Mouse (Mus musculus): ENCODE data around the gene Slc25a27.
A peak's percentile ranks its signal among the peaks of the same experiment; 100 is the strongest.

Slc25a27 gene

DNA sequence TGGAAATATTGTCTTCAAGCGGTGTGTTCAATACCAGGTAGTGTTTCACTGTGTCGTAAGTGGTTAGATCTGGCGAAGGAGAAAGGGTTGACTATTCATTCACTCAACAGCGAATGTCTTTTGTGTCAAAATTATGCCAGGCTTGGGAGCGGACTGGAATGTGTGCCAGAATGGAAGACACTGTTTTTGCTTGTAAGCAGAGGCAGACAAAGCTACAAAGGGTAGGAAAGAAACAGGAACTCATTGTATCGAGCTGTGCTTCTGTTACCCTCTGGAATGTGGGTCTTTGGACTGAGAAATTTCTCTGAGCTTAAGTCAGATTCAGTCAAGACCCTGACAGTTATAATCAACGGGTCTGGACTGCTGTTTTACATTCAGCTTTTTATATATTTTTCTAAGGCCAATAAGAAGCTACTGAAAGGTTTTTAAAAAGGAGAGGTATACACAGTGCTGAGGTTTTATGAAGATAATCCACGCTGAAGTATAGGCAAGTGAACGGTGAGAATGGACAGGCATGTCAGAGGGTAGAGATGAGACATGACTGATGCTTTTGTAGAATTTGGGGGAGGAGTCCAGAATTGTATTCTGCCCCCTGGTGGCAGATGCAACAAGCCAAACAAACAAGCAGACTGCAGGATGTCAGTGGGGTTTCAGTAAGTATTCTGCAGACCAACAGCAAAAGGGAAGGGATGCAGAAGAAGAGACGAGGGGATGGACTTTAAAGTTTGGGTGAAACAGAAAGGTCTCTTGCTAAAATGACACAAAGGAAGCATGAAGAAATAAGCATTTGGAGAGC, 17.2 kb downstream of the Slc25a27 start:
- DNase-seq (ENCODE audit: low spot score in 2 of 2) = peak in 1 of 2 experiments; percentile 35

DNA sequence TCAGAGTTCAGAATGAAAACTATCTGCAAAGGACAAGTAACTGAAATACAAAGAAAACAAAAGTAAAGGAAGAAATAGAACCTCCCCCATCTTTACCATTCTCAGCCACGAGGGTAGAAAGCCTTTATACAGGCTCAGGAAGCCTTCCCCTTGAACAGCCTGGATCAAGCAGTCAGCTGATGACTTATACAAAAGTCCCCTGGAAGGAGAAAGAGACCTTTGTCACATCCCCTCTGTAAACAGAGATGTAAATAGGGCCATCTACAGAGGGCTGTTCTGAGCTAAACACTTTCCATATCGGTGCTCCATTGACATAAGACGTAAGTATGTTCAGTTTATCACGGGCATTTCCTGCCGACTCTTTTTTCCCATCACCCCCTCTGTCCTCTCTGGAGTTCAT, 20.1 kb downstream of the Slc25a27 start:
- no peak for DNase-seq (ENCODE audit: low spot score in 2 of 2)

DNA sequence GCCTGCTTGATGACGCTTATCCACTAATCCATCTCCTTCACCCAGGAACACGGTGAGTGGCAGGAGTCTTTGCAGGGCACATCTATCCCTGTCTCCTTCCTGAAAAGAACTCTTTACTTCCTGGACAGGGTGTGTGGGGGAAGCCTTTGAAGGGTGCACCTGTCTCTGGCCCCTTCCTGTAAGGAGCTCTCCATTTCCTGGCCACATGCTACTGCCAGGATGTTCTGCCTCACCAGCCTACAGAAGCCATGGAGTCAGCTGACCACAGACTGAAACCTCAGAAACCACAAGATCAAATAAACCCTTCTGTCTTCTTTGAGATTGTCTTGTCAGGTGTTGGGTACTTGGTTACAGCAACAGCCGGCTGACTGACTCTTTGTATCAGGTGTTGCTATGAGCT, 21.9 kb downstream of the Slc25a27 start:
- DNase-seq (ENCODE audit: low spot score in 2 of 2) = peak; percentile 14 to 23

DNA sequence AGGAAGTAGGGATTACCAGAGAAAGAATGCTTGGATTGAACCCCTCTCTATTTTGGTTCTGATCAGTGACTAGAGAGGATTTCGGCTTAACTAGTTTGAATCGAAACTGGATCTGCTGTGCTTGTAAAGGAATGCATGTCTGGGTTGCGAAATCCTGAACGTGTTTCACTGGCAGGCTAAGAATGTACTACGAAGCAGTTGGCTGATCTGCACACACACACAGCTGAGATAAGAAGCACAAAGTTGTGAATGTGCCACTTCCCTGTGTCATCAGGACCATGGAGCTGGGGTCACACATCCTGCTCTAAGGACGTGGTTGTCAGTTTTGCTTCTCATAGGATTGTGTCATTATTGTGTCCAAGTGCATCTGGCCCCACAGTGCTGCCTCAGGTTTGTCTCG, 22.6 kb downstream of the Slc25a27 start:
- DNase-seq (ENCODE audit: low spot score in 2 of 2) = no peak

DNA sequence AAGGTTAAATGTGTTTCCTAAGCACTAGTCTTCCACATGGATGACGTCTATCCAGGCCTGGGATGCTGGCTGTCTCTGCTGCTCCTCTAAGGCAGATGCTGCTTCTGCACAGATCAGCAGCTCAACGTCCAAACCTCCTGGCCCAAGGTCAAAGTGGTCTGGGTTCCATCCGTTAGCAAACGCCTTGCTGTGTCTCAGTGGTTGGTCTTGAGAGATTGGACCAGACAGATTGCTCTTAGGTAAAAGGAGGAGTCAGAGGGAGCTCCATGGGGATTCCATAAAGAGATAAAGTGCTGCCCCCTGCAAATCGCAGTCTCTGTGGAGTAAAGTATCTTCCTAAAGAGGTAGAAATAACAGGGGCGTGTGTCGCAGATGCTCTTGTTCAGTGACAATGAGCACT, 23.8 kb downstream of the Slc25a27 start:
- no peak for DNase-seq (ENCODE audit: low spot score in 2 of 2)

DNA sequence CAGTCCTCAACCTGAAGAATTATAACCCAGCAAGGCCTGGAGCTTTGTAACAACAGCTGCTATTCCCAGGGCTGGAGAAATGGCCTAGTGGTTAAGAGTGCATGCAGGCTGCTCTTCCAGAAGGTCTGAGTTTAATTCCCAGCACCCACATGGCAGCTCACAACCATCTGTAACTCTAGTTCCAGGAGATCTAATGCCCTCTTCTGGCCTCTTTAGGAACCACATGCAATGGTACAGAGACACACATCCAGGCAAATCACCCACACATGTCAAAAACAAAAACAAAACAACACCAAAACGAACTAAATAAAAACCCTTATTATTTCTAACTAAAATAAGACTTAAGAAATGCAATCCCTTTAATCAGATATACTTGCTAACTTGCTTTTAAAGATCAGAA, 26.2 kb downstream of the Slc25a27 start:
- DNase-seq (ENCODE audit: low spot score in 2 of 2) = no peak

DNA sequence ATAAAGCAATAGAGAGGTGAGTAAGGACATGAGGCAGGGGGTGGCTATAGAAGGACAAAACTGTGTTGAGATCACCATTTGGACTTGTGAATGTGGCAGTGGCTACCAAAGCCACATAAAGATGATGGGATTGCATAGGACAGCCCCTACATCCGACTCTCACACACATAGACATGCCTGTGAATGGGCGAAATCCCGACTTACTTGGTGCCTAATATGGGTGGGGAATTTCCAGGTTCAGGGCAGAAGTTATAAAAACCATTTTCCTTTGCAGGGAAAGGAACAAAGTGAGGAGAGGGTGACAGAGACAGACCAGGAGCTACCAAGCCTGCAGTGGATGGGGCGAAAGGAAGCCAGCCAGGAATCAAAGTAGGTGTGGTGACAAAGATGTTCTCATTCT, 29.9 kb downstream of the Slc25a27 start:
- no peak for DNase-seq (ENCODE audit: low spot score in 2 of 2)

DNA sequence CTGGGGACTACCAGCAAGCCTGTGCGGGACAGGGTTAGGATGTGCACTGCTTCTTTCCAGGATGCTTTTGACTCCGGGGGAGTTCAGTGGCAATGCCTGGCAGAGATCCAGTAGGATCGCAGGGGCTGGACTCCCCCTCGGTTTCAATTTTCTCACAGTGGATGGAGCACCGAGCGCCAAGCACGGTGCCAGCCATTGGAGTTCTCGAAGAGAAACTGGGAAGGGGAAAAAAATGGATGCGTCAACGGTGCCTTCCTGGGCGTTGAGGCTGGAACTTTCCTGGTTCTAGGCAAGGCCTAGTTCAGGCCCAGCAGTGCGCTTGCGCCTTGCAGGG, 36.6 kb downstream of the Slc25a27 start:
- no peak for DNase-seq (ENCODE audit: low spot score in 2 of 2)

DNA sequence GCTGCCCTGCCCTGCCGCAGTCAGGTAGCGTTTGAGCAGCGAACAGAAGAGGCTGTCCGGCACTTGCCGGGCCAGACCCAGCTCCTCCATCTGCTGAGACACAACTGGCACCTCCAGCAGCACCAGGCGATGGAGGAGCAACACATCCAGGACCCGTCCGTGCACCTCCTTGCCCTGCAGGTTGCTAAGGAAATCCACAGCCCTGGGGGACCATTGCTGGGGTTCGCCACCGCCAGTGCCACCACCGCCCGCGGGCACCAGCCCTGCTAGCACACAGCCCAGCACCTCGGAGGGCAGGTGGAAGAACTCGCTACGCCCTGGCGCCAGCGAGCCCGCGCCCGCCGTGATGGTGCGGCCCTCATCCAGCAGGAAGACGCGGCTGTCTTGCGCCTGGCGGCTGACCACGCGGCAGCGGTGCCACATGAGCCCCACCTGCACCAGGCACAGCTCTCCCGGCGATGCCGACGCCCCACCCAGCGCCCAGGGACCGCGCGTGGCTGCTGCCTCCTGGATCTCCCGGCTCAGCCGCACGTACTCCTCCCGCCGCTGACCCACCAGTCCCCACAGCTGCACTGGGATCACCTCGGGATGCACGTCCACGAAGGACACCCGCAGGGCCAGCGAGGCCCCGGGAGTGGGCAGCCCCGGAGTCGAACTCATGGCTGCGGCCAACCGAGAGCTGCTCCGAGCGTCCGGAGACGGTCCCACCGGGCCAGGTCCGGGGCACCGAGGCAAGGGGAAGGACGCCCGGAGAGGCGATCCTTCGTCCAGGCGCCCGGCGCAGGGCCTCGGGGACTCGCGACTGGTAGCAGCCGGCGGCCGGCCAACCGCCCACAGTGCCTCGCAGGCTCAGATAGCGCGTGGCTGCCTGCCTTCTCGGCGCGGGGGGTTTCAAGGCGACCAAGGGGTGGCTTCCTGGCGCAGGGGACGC, 37.3 kb downstream of the Slc25a27 start, which contains the start of gene Tdrd6:
Gene Tdrd6 (minus strand): TSS at position 804 of the 931 bp plus-strand sequence.
- DNase-seq (ENCODE audit: low spot score in 2 of 2) = no peak

DNA sequence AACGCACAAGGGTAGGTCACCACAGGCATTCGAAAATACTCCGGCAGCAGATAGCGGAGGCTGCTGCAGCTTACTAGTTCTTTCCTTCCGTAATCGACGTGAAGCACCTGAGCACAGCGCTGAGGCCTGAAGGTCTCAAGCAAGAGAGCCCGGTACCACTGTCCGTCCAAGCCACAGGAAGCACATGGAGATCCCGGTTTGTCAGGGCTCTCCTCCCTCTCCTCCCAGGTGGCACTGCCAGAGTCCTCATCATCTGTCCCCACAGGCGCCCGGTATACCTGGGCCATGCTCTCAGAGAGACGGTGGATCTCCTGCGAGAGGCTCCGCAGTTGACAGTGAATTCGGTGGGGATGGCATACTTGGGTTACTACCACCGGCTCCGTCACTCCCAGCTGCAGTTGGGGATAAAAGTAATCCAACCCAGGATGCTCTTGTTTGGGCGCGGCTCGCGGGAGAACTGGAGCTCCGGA, 38.0 kb downstream of the Slc25a27 start:
- no peak for DNase-seq (ENCODE audit: low spot score in 2 of 2)

DNA sequence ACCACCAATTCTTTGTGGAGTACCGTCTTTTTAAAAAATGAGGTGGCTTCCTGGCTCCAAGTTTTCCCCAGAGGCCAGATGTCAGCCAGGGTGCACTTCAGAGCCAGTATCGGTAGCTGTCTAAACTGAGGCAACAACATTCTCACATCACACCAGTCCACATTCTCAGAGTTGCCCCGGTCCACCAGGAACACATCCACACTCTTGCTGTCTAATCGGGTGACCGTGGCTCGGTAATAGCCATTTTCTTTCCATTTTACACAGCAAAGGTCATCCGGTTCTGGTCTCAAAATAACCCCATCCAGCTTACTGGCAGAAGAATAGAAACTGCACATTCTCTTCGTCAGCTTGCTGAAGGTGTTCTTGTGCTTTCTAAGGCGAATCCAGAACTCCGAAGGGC, 38.8 kb downstream of the Slc25a27 start:
- no peak for DNase-seq (ENCODE audit: low spot score in 2 of 2)

DNA sequence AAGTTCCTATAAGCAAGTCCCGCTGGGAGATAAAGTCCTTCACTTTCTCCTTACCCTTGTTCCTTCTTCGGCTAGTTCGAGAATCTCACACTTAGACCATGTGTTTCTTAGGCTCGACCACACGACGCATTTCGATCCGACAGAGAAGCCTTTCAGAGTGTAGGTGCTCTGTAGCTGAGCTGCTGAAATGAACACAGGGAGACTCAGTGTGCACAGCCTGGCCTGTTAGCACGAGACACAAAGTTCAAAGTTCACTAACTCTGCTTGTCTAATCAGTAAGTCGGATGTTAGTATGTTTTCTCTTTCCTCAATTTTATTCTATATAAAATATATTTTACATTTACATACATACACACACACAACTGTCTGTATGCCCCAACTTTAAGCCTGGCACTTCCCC, 44.9 kb downstream of the Slc25a27 start:
- no peak for DNase-seq (ENCODE audit: low spot score in 2 of 2)

DNA sequence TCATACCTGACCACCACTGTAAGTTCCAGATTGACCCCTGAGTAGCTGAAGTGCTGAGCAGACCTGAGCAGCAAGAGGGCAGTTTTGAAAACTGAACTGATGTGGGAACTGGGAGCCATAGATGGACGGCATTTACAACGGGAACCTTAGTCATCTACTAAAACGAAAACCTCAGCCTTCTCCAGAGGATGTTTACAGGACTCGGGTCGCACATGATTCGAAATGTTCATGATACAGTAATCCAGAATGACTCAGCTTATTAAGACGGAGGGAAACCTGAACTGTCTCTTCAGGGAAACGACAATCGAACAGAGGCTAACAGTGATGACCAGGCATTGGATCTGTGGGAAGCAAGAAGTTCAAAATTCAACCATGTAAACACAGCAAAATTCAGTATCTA, 47.9 kb downstream of the Slc25a27 start:
- DNase-seq (ENCODE audit: low spot score in 2 of 2) = no peak

DNA sequence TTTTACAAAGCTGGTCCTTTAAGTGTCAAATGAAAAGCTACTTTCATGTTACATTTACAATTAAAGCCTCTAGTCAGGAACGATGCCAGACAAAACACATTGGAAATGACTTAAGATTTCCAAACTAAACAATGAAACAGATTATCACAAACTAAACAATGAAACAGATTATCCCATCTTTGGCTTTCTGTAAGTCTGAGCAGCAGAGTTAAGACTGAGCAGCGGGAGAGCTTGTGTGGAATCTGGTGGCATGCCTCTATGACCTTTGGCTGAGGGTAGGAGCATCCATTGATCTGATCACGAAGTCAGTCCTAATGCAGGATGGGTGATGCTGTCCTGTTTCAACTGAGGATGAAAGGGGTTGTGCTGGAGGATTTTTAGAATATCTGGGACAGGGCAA, 54.8 kb downstream of the Slc25a27 start:
- no peak for DNase-seq (ENCODE audit: low spot score in 2 of 2)

DNA sequence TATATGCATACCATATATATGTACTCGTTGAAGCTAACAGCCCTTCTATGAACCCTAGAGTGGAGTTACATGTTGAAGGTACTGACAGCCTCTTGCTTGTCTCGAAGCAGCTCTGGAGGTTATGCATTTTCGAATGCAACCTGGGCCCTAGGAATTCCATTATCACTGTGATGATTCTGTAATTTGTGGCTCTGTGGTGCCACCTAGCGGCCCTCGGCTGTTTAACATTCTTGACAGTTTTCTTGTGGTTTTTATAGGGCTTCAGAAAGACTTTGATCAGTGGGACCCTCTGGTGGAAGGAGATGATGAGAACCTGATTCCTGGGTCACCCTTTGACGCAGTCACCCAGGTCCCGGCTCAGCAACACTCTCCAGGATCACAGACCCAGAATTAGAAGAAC, 55.4 kb downstream of the Slc25a27 start:
- DNase-seq (ENCODE audit: low spot score in 2 of 2) = peak in 1 of 2 experiments; percentile 19

DNA sequence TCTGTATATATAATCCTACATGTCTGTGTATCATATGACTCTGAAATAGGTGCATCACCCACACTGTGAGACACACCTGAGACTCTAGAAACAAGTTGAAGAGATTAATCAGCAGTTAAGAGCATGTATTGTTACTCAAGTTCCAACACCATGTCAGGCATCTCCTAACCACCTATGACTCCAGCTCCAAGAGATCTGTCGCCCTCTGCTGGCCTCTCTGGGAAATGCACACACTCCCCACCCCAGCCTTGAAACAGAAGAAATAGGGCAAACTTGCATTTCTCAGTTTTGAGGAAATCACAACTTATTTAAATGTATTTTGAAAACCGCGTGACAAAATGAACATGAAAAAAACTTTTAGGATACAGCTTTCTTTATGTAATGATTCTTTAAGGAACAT, 60.3 kb downstream of the Slc25a27 start:
- peak in 1 of 2 experiments; percentile 67 for DNase-seq (ENCODE audit: low spot score in 2 of 2)

DNA sequence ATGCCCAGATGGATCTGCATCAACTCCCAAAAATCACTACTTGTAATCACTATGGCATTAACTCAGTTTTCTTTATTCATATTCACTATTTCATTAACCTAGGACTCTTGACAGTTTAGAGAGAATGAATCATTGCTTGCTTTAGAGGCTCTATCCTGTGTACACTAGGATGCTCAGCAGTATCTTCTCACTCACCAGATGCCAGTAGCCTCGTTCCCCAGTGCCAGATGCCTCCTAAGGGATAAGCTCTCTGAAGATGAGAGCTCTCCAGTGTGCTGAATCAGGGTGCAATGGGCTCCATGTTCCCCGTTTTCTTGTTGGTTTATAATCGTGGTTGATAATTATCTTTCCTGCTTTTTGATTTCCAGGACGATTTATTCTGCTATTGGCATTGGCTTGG, 68.3 kb downstream of the Slc25a27 start:
- DNase-seq (ENCODE audit: low spot score in 2 of 2) = no peak

DNA sequence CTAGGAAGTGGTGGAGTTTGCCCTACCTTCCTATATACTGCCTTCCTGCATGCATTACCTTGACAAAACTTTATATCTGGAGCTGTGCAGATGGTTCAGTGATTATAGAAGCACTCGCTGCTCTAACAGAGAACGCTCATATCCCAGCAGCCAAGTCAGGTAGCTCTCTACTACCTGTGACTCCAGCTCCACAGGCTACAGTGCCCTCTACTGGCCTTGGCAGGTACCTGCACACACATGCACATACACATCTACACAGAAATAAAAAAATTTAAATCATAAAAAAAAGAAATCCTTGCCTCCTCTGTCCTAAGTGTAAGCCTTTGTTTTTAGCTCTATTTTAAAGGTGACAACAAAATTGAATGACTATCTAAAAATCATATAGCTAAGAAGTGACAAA, 69.3 kb downstream of the Slc25a27 start:
- DNase-seq (ENCODE audit: low spot score in 2 of 2) = no peak

DNA sequence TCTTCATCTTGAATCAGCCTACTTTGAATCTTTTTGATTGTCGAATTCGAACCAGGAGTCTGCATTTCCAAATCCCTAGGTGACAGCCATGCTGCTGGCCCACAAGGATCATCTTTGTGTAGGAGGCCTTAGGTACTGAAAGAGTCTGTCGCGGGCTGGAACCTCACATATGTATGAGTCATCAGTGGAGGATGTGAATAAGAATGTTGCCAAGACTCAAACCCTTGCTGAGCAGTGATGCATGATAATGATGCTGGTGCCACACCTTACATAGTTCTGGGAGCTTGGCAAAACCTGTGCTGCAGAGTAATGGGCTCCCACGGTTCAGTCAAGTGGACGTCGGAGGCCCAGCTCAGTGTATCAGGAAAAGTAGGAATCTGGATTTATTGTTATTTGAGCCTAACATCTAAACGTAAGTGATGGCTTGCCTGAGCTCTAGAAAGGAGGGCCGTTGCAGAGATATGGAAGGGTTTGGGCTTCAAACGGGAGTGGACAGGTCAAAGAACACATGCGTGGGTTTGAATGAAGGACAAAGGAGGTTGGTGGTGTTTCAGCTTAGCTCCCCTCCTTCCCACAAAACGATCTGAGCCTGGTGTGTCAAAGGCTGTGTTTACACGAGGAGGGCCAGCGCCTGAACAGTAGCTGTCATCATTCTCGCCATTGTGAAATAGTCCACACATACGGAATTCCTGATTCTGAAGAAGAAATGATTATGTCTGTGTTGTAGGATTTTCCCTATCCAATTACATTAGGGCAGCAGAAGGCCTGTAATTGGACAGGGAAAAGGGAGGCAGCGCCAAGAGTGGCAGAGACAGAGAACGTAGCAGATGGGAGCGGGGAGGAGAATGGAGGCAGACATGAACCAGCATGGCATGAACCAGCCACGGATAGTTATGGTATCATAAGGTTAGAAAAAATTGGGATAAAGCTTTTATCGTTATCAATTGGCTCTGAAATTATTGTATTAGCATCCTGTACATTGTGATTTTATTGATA, 74.4 kb downstream of the Slc25a27 start:
- DNase-seq (ENCODE audit: low spot score in 2 of 2) = no peak

Data from thymus, postnatal 10 days (tissue).